ENCODE assay signal across 8 mouse cellular contexts in the genomic region with DNA sequence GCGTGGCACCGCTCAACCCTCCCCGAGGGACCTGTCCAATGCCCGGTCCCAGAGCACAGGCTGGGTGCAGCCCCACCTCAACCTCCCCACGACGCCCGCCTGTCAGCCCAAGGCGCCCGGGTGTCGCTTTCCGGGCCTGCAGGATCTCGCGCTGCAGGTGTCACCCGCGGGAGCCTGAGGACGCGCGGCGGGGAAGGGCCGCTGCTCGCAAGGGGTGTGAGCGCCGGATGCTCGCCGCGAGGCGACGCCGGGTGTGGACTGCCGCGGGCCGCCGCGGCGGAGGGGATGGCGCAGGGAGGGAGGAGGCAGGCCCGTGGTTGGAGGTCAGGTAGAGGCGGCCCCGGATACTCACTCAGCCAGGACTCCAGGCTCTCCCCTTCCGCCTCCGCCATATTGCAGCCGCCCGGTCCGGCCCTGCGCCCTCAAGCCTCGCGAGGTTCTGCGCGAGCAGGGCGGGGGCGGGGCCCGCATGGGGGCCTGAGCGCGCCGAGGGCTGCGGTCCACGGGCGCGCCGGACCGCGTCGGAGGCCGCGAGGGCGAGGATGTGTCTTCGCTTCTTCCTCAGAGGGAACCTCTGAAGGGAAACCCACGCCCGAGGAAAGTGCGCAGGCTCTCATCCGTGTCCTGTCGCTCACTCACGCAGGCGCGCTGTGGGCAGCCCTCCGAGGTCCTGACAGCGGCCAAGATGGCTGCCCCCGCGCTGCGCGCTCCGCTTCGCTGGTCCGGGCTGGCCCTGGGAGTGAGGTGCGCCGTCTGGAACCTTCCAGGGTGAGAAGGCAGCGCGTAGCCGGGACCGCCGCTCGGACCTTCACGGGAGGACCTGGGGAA. TPM values are rescaled to one million over a fixed set of nuclear protein-coding genes. Genes with fewer than 3 reads are reported as not detected.
DNase-seq lines count a peak whose midpoint lies in the region; ATAC-seq and TF ChIP-seq lines count a peak whose summit lies in the region.

A gene (plus strand): TSS at position 450 of the 828 bp plus-strand sequence.
A gene (minus strand): TSS at position 576 of the 828 bp plus-strand sequence.

- peak within 1 kb of the TSS; percentile 98 for H3K4me3 ChIP-seq in embryonic facial prominence, embryonic 14.5 days (ENCODE audit: low read depth, low read length)
- H3K4me3 ChIP-seq in limb, embryonic 14.5 days (replicated peaks; ENCODE audit: low read length), result peak within 1 kb of the TSS; percentile 97
- peak within 1 kb of the TSS; percentile 85 for H3K4me3 ChIP-seq in midbrain, postnatal 0 days (ENCODE audit: low read depth, low read length)

- ATAC-seq in embryonic facial prominence, embryonic 14.5 days (ENCODE audit: low read depth), result peak; percentile 97
- ATAC-seq in limb, embryonic 14.5 days (ENCODE audit: low FRiP score, low read depth), result peak; percentile 98
- ATAC-seq in midbrain, postnatal 0 days (ENCODE audit: low FRiP score), result peak; percentile 94

- TF ChIP-seq CTCF in midbrain, postnatal 0 days (IDR thresholded peaks at IDR 0.05), result no peak

- no peaks in the 10 kb centered on the region for H3K9me3 ChIP-seq in embryonic facial prominence, embryonic 14.5 days (ENCODE audit: control insufficient read depth, low read length)
- H3K9me3 ChIP-seq in limb, embryonic 14.5 days (ENCODE audit: control insufficient read depth, low read length), result no peaks in the 10 kb centered on the region
- H3K9me3 ChIP-seq in midbrain, postnatal 0 days (ENCODE audit: low read length), result no peaks in the 10 kb centered on the region

- WGBS in embryonic facial prominence, embryonic 14.5 days, result under 1% methylated on average over 37 of the region's 93 CpGs
- 2% methylated on average over 52 of the region's 93 CpGs for WGBS in limb, embryonic 14.5 days
- 0% methylated on average over 83 of the region's 93 CpGs for WGBS in midbrain, postnatal 0 days

- peaks cover 40% of the 10 kb centered on the region for H3K36me3 ChIP-seq in embryonic facial prominence, embryonic 14.5 days (ENCODE audit: control insufficient read depth, insufficient read depth, low read length)
- peaks cover 48% of the 10 kb centered on the region for H3K36me3 ChIP-seq in limb, embryonic 14.5 days (ENCODE audit: control insufficient read depth, insufficient read depth, low read length)
- peaks cover 16% of the 10 kb centered on the region; the same call in 1 of the 2 replicates for H3K36me3 ChIP-seq in midbrain, postnatal 0 days (ENCODE audit: insufficient read depth, low read length)

- TF ChIP-seq POLR2A in limb, embryonic 14.5 days (IDR thresholded peaks at IDR 0.05; ENCODE audit: borderline replicate concordance, extremely low read depth, insufficient read depth, insufficient read length), result peak; percentile 96

- H3K4me2 ChIP-seq in embryonic facial prominence, embryonic 14.5 days (ENCODE audit: low read depth, low read length), result peak within 1 kb of the TSS; percentile 88
- H3K4me2 ChIP-seq in limb, embryonic 14.5 days (replicated peaks; ENCODE audit: low read depth, low read length, severe bottlenecking), result peak within 1 kb of the TSS; percentile 94
- peak within 1 kb of the TSS; percentile 93 for H3K4me2 ChIP-seq in midbrain, postnatal 0 days (ENCODE audit: low read depth, low read length, poor library complexity, severe bottlenecking)

- peaks cover 17% of the 10 kb centered on the region for H3K4me1 ChIP-seq in embryonic facial prominence, embryonic 14.5 days (ENCODE audit: control insufficient read depth, insufficient read depth, low read length)
- H3K4me1 ChIP-seq in limb, embryonic 14.5 days (ENCODE audit: control insufficient read depth, insufficient read depth, low read length), result peaks cover 14% of the 10 kb centered on the region
- peaks cover 5% of the 10 kb centered on the region for H3K4me1 ChIP-seq in midbrain, postnatal 0 days (ENCODE audit: insufficient read depth, low read length)

- H3K27ac ChIP-seq in embryonic facial prominence, embryonic 14.5 days (replicated peaks; ENCODE audit: low read depth, low read length), result peak within 1 kb of the TSS; percentile 90
- H3K27ac ChIP-seq in limb, embryonic 14.5 days (replicated peaks; ENCODE audit: low read depth, low read length), result peak within 1 kb of the TSS; percentile 94
- H3K27ac ChIP-seq in midbrain, postnatal 0 days (ENCODE audit: low read depth, low read length), result peak within 1 kb of the TSS; percentile 94

- DNase-seq in 3T3-L1 (ENCODE audit: low read depth, low spot score), result peak; percentile 84
- DNase-seq in adrenal gland, postnatal 4 days (ENCODE audit: low spot score in 2 of 2), result peak; percentile 84 to 87
- DNase-seq in embryonic facial prominence, embryonic 14.5 days (ENCODE audit: low spot score), result peak; percentile 93
- peak; percentile 88 for DNase-seq in heart, adult 8-10 months (ENCODE audit: low spot score)
- peak; percentile 93 for DNase-seq in kidney, adult 9 months
- peak; percentile 80 for DNase-seq in limb, embryonic 14.5 days (ENCODE audit: low spot score)
- DNase-seq in midbrain, postnatal 0 days (ENCODE audit: low spot score), result peak; percentile 87
- peak; percentile 85 to 93 for DNase-seq in spleen, postnatal 14 days (ENCODE audit: low spot score in 2 of 2)

- H3K9ac ChIP-seq in embryonic facial prominence, embryonic 14.5 days (ENCODE audit: low read depth, low read length), result peak within 1 kb of the TSS; percentile 97
- peak within 1 kb of the TSS; percentile 90 for H3K9ac ChIP-seq in limb, embryonic 14.5 days (ENCODE audit: low read depth, low read length, severe bottlenecking)
- peak within 1 kb of the TSS; percentile 99 for H3K9ac ChIP-seq in midbrain, postnatal 0 days (replicated peaks; ENCODE audit: low read length, poor library complexity, severe bottlenecking)

- H3K27me3 ChIP-seq in embryonic facial prominence, embryonic 14.5 days (replicated peaks; ENCODE audit: control insufficient read depth, insufficient read depth, low read length), result no peaks in the 10 kb centered on the region
- H3K27me3 ChIP-seq in limb, embryonic 14.5 days (ENCODE audit: control insufficient read depth, insufficient read depth, low read length), result no peaks in the 10 kb centered on the region
- H3K27me3 ChIP-seq in midbrain, postnatal 0 days (ENCODE audit: insufficient read depth, low read length), result no peaks in the 10 kb centered on the region

RNA-seq across cellular contexts. Expression of the first gene that starts in this region (rescaled TPM):
- 10 to 100 TPM; 72.9 to 77.3 TPM for total RNA-seq in adrenal gland, postnatal 4 days (2021)
- polyA plus RNA-seq in embryonic facial prominence, embryonic 14.5 days (2014; fragmentation: Nextera tagmentation; extraction: Ambion mirVana), result 82.8 and 87.6 TPM in 2 replicates
- total RNA-seq in heart, adult 8-10 months (2022), result 100 to 1,000 TPM in 1 of 4 experiments, 10 to 100 TPM in 3; 80.5 to 101 (median 85.0) TPM
- 40.2 and 47.4 TPM in 2 replicates for polyA plus RNA-seq in limb, embryonic 14.5 days (2012; rRNA removed)
- polyA plus RNA-seq in limb, embryonic 14.5 days (2014; fragmentation: Nextera tagmentation; extraction: Ambion mirVana), result 86.6 and 89.0 TPM in 2 replicates
- 37.9 and 39.6 TPM in 2 replicates for total RNA-seq in midbrain, postnatal 0 days (2014; rRNA removed)
- 77.8 and 81.8 TPM in 2 replicates for polyA plus RNA-seq in midbrain, postnatal 0 days (2015; fragmentation: Nextera tagmentation; extraction: Ambion mirVana)

RNA-seq across cellular contexts. Expression of the second gene that starts in this region (rescaled TPM):
- 10 to 100 TPM; 29.1 to 34.6 TPM for total RNA-seq in adrenal gland, postnatal 4 days (2021)
- polyA plus RNA-seq in embryonic facial prominence, embryonic 14.5 days (2014; fragmentation: Nextera tagmentation; extraction: Ambion mirVana), result 16.5 and 17.9 TPM in 2 replicates
- 10 to 100 TPM; 13.0 to 19.0 (median 15.8) TPM for total RNA-seq in heart, adult 8-10 months (2022)
- polyA plus RNA-seq in limb, embryonic 14.5 days (2012; rRNA removed), result 39.5 and 48.2 TPM in 2 replicates
- polyA plus RNA-seq in limb, embryonic 14.5 days (2014; fragmentation: Nextera tagmentation; extraction: Ambion mirVana), result 17.7 and 19.1 TPM in 2 replicates
- 34.5 and 42.3 TPM in 2 replicates for total RNA-seq in midbrain, postnatal 0 days (2014; rRNA removed)
- 20.5 and 22.6 TPM in 2 replicates for polyA plus RNA-seq in midbrain, postnatal 0 days (2015; fragmentation: Nextera tagmentation; extraction: Ambion mirVana)

Comparison
In these comparisons a context has a peak if more than half of its experiments do, and no peak if none do; other contexts are left out.
1. Peak in every context shown above with its lines: DNase-seq, ATAC-seq, H3K4me3 ChIP-seq and H3K27ac ChIP-seq.